Mouse (Mus musculus): ENCODE measurements at regions not wholly inside any gene's neighbourhood (a gene's known extent, or its start where the extent isn't known, plus 50 kb on each side); places are given as distances from the start of the nearest gene placed in this dataset.

- no peak for ATAC-seq (ENCODE audit: poor library complexity, severe bottlenecking)
Measured at GRCm38 (mm10) chr15:68811041-68811440, 2310.3 kb upstream of the Lrrc6 start.

- ATAC-seq (ENCODE audit: poor library complexity, severe bottlenecking), result no peak
Measured at GRCm38 (mm10) chr15:68810593-68810992, 2309.9 kb upstream of the Lrrc6 start.

GRCm38 (mm10) chr15:68808175-68808574, 2307.5 kb upstream of the Lrrc6 start:
- no peak for ATAC-seq (ENCODE audit: poor library complexity, severe bottlenecking)

- ATAC-seq (ENCODE audit: poor library complexity, severe bottlenecking), result no peak
Measured at GRCm38 (mm10) chr15:68804254-68804653, 2303.5 kb upstream of the Lrrc6 start.

- ATAC-seq (ENCODE audit: poor library complexity, severe bottlenecking), result no peak
Measured at GRCm38 (mm10) chr15:68801763-68802162, 2301.1 kb upstream of the Lrrc6 start.

- ATAC-seq (ENCODE audit: poor library complexity, severe bottlenecking), result no peak
Measured at GRCm38 (mm10) chr15:68797406-68797805, 2296.7 kb upstream of the Lrrc6 start.

- ATAC-seq (ENCODE audit: poor library complexity, severe bottlenecking), result no peak
Measured at GRCm38 (mm10) chr15:68795239-68795960, 2294.7 kb upstream of the Lrrc6 start.

- ATAC-seq (ENCODE audit: poor library complexity, severe bottlenecking), result no peak
Measured at GRCm38 (mm10) chr15:68759948-68760347, 2259.2 kb upstream of the Lrrc6 start.

- no peak for ATAC-seq (ENCODE audit: poor library complexity, severe bottlenecking)
Measured at GRCm38 (mm10) chr15:68755255-68755654, 2254.5 kb upstream of the Lrrc6 start.

- no peak for ATAC-seq (ENCODE audit: poor library complexity, severe bottlenecking)
Measured at GRCm38 (mm10) chr15:68754834-68755233, 2254.1 kb upstream of the Lrrc6 start.

- no peak for ATAC-seq (ENCODE audit: poor library complexity, severe bottlenecking)
Measured at GRCm38 (mm10) chr15:68739344-68739743, 2238.6 kb upstream of the Lrrc6 start.

GRCm38 (mm10) chr15:68721250-68721649, 2220.5 kb upstream of the Lrrc6 start:
- ATAC-seq (ENCODE audit: poor library complexity, severe bottlenecking), result no peak

GRCm38 (mm10) chr15:68719486-68719885, 2218.8 kb upstream of the Lrrc6 start:
- ATAC-seq (ENCODE audit: poor library complexity, severe bottlenecking), result no peak

- ATAC-seq (ENCODE audit: poor library complexity, severe bottlenecking), result no peak
Measured at GRCm38 (mm10) chr15:68714337-68714736, 2213.6 kb upstream of the Lrrc6 start.

- ATAC-seq (ENCODE audit: poor library complexity, severe bottlenecking), result no peak
Measured at GRCm38 (mm10) chr15:68707306-68707705, 2206.6 kb upstream of the Lrrc6 start.

- no peak for ATAC-seq (ENCODE audit: poor library complexity, severe bottlenecking)
Measured at GRCm38 (mm10) chr15:68695041-68695650, 2194.4 kb upstream of the Lrrc6 start.

GRCm38 (mm10) chr15:68667462-68667861, 2166.8 kb upstream of the Lrrc6 start:
- ATAC-seq (ENCODE audit: poor library complexity, severe bottlenecking), result no peak

GRCm38 (mm10) chr15:68665331-68665730, 2164.6 kb upstream of the Lrrc6 start:
- no peak for ATAC-seq (ENCODE audit: poor library complexity, severe bottlenecking)

- ATAC-seq (ENCODE audit: poor library complexity, severe bottlenecking), result no peak
Measured at GRCm38 (mm10) chr15:68656722-68657121, 2156.0 kb upstream of the Lrrc6 start.

GRCm38 (mm10) chr15:68655046-68655445, 2154.3 kb upstream of the Lrrc6 start:
- no peak for ATAC-seq (ENCODE audit: poor library complexity, severe bottlenecking)

GRCm38 (mm10) chr15:68650609-68651008, 2149.9 kb upstream of the Lrrc6 start:
- no peak for ATAC-seq (ENCODE audit: poor library complexity, severe bottlenecking)

GRCm38 (mm10) chr15:68650033-68650432, 2149.3 kb upstream of the Lrrc6 start:
- no peak for ATAC-seq (ENCODE audit: poor library complexity, severe bottlenecking)

GRCm38 (mm10) chr15:68646865-68647264, 2146.2 kb upstream of the Lrrc6 start:
- ATAC-seq (ENCODE audit: poor library complexity, severe bottlenecking), result no peak

Data from megakaryocyte, adult 5-6 weeks (primary cell).